Mouse (Mus musculus) midbrain, embryonic 14.5 days (tissue): ENCODE data around the gene Zfp119b. TPM values are rescaled to one million over a fixed set of nuclear protein-coding genes. Genes with fewer than 3 reads are reported as not detected.
A peak's percentile ranks its signal among the peaks of the same experiment; 100 is the strongest.
"Not testable (repeated sequence)": the region's sequence is repeated elsewhere in the genome, so short reads cannot be mapped to it uniquely, and the experiment has no call there.

Source experiments
- ATAC-seq: fragments of 200-750 bp; cut with Nextera tagmentation; 2 replicates; pipeline ENCODE4 v1.8.0; 2017; ENCODE audit warnings: moderate number of reproducible peaks, moderate library complexity; ENCODE audit not compliant: low FRiP score, low TSS enrichment
- DNase-seq: peaks from one replicate; pipeline ENCODE4 v3.0.0-alpha.2; 2015
- H3K27ac ChIP-seq: fragments of 300-500 bp; sonication (generic); replicated peaks from 2 replicates; pipeline ENCODE4 v1.5.1; 2014; ENCODE audit warnings: mild to moderate bottlenecking, low read depth, low read length, moderate library complexity
- H3K27me3 ChIP-seq: fragments of 300-500 bp; sonication (generic); 2 replicates; pipeline ENCODE4 v1.6.1; 2014; ENCODE audit warnings: low read length, control low read depth, mixed read lengths; ENCODE audit not compliant: control insufficient read depth, insufficient read depth
- H3K36me3 ChIP-seq: fragments of 300-500 bp; sonication (generic); 2 replicates; pipeline ENCODE4 v1.6.1; 2014; ENCODE audit warnings: low read length, control low read depth; ENCODE audit not compliant: control insufficient read depth, insufficient read depth
- H3K4me1 ChIP-seq: fragments of 300-500 bp; sonication (generic); 2 replicates; pipeline ENCODE4 v1.6.1; 2014; ENCODE audit warnings: mild to moderate bottlenecking, antibody characterized with exemption, low read length, control low read depth; ENCODE audit not compliant: control insufficient read depth, insufficient read depth
- H3K4me2 ChIP-seq: fragments of 300-500 bp; sonication (generic); 2 replicates; pipeline ENCODE4 v1.6.1; 2014; ENCODE audit warnings: mild to moderate bottlenecking, low read length, moderate library complexity
- H3K4me3 ChIP-seq: fragments of 300-500 bp; sonication (generic); replicated peaks from 2 replicates; pipeline ENCODE4 v1.5.1; 2014; ENCODE audit warnings: low read depth, low read length
- H3K9ac ChIP-seq: fragments of 300-500 bp; sonication (generic); replicated peaks from 2 replicates; pipeline ENCODE4 v1.6.1; 2014; ENCODE audit warnings: mild to moderate bottlenecking, low read length, moderate library complexity
- H3K9me3 ChIP-seq: fragments of 300-500 bp; sonication (generic); 2 replicates; pipeline ENCODE4 v1.6.1; 2016; ENCODE audit warnings: low read length, control low read depth, mixed read lengths; ENCODE audit not compliant: control insufficient read depth
- whole genome bisulfite sequencing: fragments of 180-500 bp; shearing (Covaris S2); extraction: QIAGEN DNeasy Blood & Tissue Kit; methylation state at CpG from one replicate; pipeline ENCODE4 v1.1.7; 2014; 5-methylcytosine and 5-hydroxymethylcytosine counted together
- polyA plus RNA-seq: library from polyadenylated mRNA; unstranded; fragments of >200 nt; fragmentation: Nextera tagmentation; extraction: Ambion mirVana; gene quantifications from 2 replicates; pipeline ENCODE4 v1.2.1, GENCODE M21; 2014

The Zfp119b gene
- polyA plus RNA-seq, 1 experiment from 2014 or later, result 13.4 TPM

DNA sequence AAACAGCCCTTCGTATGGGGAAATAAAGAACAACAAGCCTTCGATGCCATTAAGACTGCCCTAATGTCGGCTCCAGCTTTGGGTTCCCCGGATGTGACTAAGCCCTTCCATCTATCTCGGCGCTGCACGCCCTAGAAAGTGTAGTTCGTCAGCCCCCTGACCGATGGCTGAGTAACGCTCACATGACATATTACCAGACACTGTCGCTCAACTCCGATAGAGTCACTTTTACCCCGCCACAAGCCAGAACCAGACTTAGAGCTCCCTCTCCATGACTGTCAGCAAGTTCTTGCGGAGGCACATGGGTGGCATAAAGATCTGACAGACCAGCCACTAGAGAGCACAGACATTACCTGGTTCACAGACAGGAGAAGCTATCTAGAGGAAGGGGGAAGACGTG, 16.1 kb downstream of the Zfp119b start:
- Histone ChIP-seq H3K4me3 (no peak overlapping the region), H3K36me3 (no peaks in the 10 kb centered on the region), H3K27ac (no peak overlapping the region), H3K9ac (no peak overlapping the region), H3K9me3 (peaks cover 2% of the 10 kb centered on the region; the same call in 1 of the 2 replicates), H3K4me2 (no peak overlapping the region), H3K4me1 (0 out of 2 replicates have a peak, but pooled peaks cover 5% of the 10 kb centered on the region), H3K27me3 (no peaks in the 10 kb centered on the region)
- WGBS, result 95% methylated on average over 15 of the region's 15 CpGs
- no peak for ATAC-seq
- DNase-seq, result no peak

DNA sequence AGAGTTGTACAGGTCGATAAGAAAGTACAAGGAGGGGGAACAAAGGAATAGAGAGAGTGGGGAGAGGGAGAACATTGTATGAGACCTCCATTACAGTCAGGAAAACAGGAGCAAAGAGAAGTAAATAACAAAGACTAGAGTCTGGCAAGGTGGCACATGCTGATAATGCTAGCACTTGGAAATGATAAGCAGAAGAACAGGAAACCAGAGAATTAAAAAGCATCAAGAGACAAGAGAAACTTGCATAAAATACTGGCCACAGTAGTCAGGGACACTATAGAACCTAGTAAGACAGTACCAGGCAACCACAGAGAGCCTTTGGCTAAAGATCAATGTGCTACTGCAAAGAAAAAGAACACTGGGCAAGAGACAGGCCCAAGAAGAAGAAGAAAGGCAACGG, 16.7 kb downstream of the Zfp119b start:
- Histone ChIP-seq H3K36me3 (no peaks in the 10 kb centered on the region), H3K4me2 (peak overlapping the region; percentile 56), H3K27ac (no peak overlapping the region), H3K4me1 (0 out of 2 replicates have a peak, but pooled peaks cover 5% of the 10 kb centered on the region), H3K4me3 (peak overlapping the region; percentile 53), H3K9ac (0 out of 2 replicates have a peak overlapping the region, but pooled peaks have one; percentile 17), H3K27me3 (no peaks in the 10 kb centered on the region), H3K9me3 (0 out of 2 replicates have a peak, but pooled peaks cover 2% of the 10 kb centered on the region)
- ATAC-seq (no peak), DNase-seq (no peak)
- 80% methylated on average over 2 of the region's 2 CpGs for WGBS

DNA sequence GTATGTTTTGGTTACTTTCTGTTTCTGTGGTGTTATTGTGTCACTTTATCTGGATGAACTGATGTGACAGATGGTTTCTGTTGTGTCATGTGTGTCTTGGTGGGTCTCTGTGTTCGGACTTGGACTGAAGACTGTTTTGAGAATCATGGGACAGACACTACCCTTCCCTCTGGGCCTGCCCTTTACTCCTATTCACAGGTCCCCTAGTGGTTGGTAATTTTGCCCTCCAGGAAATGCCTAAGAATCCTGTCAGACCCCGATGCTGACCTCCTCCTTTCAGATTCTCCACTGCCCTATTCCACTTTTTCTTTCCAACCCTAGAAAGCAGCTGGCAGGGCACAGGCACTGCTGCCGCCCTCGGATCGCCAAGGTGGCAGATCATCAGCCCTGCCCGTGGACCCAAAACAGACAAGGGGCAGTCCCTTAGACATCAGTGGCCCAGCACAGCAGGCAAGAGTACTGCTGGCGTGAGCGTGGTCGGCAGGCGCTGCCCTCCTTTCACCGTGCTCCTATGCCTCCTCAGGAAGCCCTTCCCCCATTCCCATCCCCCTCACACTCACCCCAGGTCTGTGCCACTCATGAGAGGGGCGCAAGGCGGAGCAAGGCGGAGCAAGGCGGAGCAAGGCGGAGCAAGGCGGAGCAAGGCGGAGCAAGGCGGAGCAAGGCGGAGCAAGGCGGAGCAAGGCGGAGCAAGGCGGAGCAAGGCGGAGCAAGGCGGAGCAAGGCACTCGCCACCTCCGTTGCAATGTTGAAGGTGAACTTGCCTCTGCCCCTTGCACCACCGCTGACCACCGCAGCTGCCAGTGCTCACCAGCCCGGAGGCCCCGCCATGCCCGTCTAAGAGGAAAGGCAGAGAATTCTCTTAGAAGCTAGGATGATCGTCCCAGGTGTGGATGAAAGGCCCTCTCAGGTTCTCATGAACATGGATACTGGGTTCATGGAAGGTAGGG, 17.5 kb downstream of the Zfp119b start:
- Histone ChIP-seq H3K9ac (peak overlapping the region; percentile 75), H3K9me3 (0 out of 2 replicates have a peak, but pooled peaks cover 2% of the 10 kb centered on the region), H3K4me3 (peak overlapping the region; percentile 53), H3K36me3 (no peaks in the 10 kb centered on the region), H3K4me1 (0 out of 2 replicates have a peak, but pooled peaks cover 5% of the 10 kb centered on the region), H3K4me2 (peak overlapping the region; percentile 56), H3K27me3 (no peaks in the 10 kb centered on the region), H3K27ac (peak overlapping the region; percentile 87)
- DNase-seq, result peak; percentile 87
- ATAC-seq, result peak; percentile 96
- WGBS, result 2% methylated on average over 30 of the region's 33 CpGs

DNA sequence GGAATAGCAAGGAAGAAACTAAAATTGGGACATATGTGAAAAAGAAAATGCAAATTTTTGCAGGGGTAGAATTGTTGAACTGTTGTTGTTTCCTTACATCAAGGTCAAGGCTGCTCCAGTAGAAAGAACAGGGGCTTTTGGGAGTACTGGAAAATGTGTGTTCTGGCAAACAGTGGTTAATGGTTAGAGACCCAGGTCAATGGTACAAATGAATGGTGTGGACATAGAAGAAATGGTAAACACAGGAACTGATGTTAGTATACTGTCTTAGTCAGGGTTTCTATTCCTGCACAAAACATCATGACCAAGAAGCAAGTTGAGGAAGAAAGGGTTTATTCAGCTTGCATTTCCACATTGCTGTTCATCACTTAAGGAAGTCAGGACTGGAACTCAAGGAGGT, 42.6 kb downstream of the Zfp119b start:
- no peak for DNase-seq
- Histone ChIP-seq H3K4me2 (no peak overlapping the region), H3K4me3 (no peak overlapping the region), H3K36me3 (no peaks in the 10 kb centered on the region), H3K9me3 (no peaks in the 10 kb centered on the region), H3K27ac (no peak overlapping the region), H3K9ac (no peak overlapping the region), H3K27me3 (no peaks in the 10 kb centered on the region), H3K4me1 (no peaks in the 10 kb centered on the region)
- ATAC-seq, result no peak

DNA sequence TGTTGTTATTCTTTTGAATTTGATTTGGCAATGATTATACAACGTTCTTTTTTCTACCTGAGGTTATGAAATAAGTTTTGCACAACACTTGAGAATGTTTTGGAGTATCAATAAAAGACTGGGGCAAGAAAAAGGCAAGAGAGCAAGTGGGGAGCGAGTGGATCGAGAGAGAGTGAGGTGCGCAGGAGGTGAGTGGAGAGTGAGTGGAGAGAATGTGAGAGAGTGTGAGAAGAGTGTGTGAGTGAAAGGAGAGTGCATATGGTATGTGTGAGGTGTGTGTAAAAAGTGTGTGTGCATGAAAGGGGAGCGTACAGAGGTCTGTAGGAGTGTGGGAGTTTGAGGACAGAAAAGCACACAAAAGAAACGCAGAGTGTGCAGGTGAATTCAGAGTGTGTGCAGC, 45.2 kb downstream of the Zfp119b start:
- DNase-seq (no peak), ATAC-seq (no peak)
- H3K36me3 ChIP-seq, result peaks cover 3% of the 10 kb centered on the region; the same call in 1 of the 2 replicates
- no peaks in the 10 kb centered on the region for H3K4me1 ChIP-seq
- no peak overlapping the region for H3K9ac ChIP-seq
- H3K27ac ChIP-seq, result no peak overlapping the region
- 77% methylated on average over 6 of the region's 6 CpGs for WGBS
- no peak overlapping the region for H3K4me3 ChIP-seq
- no peaks in the 10 kb centered on the region for H3K9me3 ChIP-seq
- H3K4me2 ChIP-seq, result no peak overlapping the region
- no peaks in the 10 kb centered on the region for H3K27me3 ChIP-seq

DNA sequence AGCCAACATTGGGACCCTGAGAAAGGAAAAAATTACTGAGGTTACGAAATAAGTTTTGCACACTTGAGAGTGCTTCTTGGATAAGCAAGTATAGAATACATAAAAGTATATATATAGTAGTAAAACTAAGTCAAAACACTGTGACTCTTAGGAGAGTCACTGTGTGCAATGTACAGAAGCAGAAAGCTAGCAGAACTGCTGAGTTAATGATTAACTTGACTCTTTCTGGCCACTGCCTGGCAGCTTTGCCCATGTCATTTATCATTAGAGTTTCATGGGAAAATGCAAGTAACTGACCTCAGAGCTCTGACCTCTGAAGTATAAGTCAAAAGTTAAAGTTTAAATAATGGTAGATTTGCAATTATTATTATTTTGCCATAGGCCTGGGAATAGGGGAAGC, 45.6 kb downstream of the Zfp119b start:
- Histone ChIP-seq H3K4me3 (no peak overlapping the region), H3K4me1 (no peaks in the 10 kb centered on the region), H3K36me3 (peaks cover 3% of the 10 kb centered on the region; the same call in 1 of the 2 replicates), H3K27ac (no peak overlapping the region), H3K9ac (no peak overlapping the region), H3K9me3 (no peaks in the 10 kb centered on the region), H3K4me2 (no peak overlapping the region), H3K27me3 (no peaks in the 10 kb centered on the region)
- 79% methylated on average over 1 of the region's 1 CpGs for WGBS
- no peak for ATAC-seq
- DNase-seq, result no peak

DNA sequence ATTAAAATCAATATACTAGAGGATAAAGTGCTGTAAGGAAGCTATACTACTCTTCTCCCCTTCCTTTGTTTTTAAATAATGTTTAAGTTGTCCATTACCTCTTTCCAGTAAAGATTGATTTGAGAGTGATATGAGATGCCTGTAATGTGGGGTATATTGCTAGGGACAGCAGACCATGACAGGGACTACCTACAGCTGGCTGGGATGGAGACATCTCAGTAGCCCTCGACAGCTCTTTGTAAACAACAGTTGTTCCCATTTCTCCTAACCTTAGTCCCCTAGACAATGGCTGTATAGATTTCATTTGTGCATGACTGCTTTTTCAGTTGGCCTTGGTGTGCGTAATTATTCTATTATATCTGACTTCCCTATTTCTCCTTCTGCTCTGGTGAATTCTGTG, 46.2 kb downstream of the Zfp119b start:
- Histone ChIP-seq H3K36me3 (peaks cover 8% of the 10 kb centered on the region), H3K4me2 (no peak overlapping the region), H3K27ac (no peak overlapping the region), H3K4me1 (no peaks in the 10 kb centered on the region), H3K9ac (no peak overlapping the region), H3K27me3 (no peaks in the 10 kb centered on the region), H3K4me3 (no peak overlapping the region), H3K9me3 (0 out of 2 replicates have a peak, but pooled peaks cover 5% of the 10 kb centered on the region)
- no peak for ATAC-seq
- DNase-seq, result no peak
- WGBS, result 69% methylated on average over 2 of the region's 2 CpGs

DNA sequence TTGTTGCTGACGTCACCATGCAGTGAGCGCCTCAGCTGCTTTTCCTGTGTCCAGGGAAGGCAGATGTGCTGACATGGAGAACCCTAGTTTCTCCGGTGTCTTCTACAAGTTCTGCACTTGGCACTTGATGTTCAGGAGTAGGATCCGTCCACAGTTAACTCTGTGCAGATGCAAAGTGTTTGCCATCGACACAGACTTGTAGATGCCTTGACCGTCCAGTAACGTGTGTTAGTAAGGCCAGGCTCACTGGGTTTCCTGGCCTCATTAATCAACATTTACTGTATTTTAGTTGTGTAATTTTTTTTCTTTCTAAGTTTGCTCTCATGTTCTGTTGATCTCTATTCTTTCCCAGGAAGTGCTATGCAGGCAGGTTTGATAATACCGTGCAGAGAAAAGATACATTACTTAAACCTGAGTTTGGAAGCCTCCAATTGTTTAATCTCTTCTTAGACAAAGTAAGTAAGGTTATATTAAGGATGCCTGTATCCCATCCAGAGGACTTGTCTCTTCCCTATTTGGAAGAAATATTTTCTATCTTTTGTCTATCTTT, 56.8 kb downstream of the Zfp119b start:
- H3K27me3 ChIP-seq, H3K9me3 ChIP-seq, ATAC-seq, H3K4me1 ChIP-seq, H3K36me3 ChIP-seq: not testable (repeated sequence)
- peak overlapping the region; percentile 57; the same call in 1 of the 2 replicates for H3K27ac ChIP-seq
- 13% methylated on average over 6 of the region's 8 CpGs for WGBS
- peak overlapping the region; percentile 58 for H3K4me2 ChIP-seq
- H3K4me3 ChIP-seq, result peak overlapping the region; percentile 43
- peak; percentile 3 for DNase-seq
- peak overlapping the region; percentile 29; the same call in 1 of the 2 replicates for H3K9ac ChIP-seq
